Mouse (Mus musculus): ENCODE measurements around the gene Gpr107. TPM values are rescaled to one million over a fixed set of nuclear protein-coding genes. Genes with fewer than 3 reads are reported as not detected.

Gene Gpr107
- total and polyA plus RNA-seq, 2 experiments from 2014 or later = 24.0 to 40.8 TPM

DNA sequence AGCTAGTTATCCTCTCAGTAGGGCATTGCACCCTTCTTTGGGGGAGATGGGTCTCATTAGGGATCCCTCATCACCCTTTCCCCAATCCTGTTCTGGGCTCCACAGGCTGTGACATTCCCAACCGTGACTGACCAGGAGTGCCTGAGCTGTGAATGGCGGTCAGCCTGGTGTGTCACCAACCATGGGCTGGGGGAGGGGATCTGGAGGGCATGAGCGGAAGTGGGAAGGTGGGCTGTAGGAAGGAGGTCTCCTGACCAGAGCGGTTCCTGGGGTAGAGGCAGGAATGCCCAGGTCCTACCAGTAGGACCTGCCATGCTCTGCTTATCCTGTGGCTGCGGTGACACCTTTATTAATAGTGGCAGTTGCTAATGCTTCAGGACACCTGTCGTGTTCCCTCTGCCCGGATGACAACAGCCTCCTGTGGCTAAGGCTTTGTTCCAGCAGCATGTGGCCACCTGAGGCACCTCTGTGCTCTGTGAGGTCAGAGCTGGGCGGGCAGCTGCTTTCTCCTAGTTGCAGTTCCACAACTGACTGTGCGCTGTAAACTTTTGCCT is 107.3 kb downstream of the Gpr107 start:
- Histone ChIP-seq H3K4me1 (ENCODE audit: insufficient read depth) (peaks cover 54% of the 10 kb centered on the region), H3K27ac (ENCODE audit: low read depth, low read length) (no peak overlapping the region)

GRCm38 (mm10) chr2:31260549-31260948 is 108.4 kb downstream of the Gpr107 start:
- Histone ChIP-seq H3K9ac (no peak overlapping the region), H3K4me1 (ENCODE audit: insufficient read depth) (peaks cover 59% of the 10 kb centered on the region), H3K4me3 (ENCODE audit: low read depth, low read length) (no peak overlapping the region), H3K4me2 (ENCODE audit: low read depth) (no peak overlapping the region), H3K27ac (ENCODE audit: low read depth, low read length) (no peak overlapping the region), H3K36me3 (ENCODE audit: insufficient read depth) (no peaks in the 10 kb centered on the region; the same call in 1 of the 2 replicates), H3K27me3 (ENCODE audit: insufficient read depth, low read length) (no peaks in the 10 kb centered on the region), H3K9me3 (ENCODE audit: low read length) (no peaks in the 10 kb centered on the region)
- ATAC-seq = no peak
- no peak for DNase-seq
- WGBS = 88% methylated on average over 8 of the region's 8 CpGs
- no peak for TF ChIP-seq CTCF (IDR thresholded peaks at IDR 0.05; ENCODE audit: low read depth)

More for the DNA sequence above, 107.3 kb downstream of the Gpr107 start:
- Histone ChIP-seq H3K9ac (no peak overlapping the region), H3K27me3 (ENCODE audit: insufficient read depth, low read length) (no peaks in the 10 kb centered on the region), H3K36me3 (ENCODE audit: insufficient read depth) (no peaks in the 10 kb centered on the region; the same call in 1 of the 2 replicates), H3K4me2 (ENCODE audit: low read depth) (peak overlapping the region; percentile 44), H3K4me3 (ENCODE audit: low read depth, low read length) (peak overlapping the region; percentile 13), H3K9me3 (ENCODE audit: low read length) (no peaks in the 10 kb centered on the region)
- 29% methylated on average over 9 of the region's 9 CpGs for WGBS
- ATAC-seq = no peak
- no peak for DNase-seq
- TF ChIP-seq CTCF (IDR thresholded peaks at IDR 0.05; ENCODE audit: low read depth) = no peak

DNA sequence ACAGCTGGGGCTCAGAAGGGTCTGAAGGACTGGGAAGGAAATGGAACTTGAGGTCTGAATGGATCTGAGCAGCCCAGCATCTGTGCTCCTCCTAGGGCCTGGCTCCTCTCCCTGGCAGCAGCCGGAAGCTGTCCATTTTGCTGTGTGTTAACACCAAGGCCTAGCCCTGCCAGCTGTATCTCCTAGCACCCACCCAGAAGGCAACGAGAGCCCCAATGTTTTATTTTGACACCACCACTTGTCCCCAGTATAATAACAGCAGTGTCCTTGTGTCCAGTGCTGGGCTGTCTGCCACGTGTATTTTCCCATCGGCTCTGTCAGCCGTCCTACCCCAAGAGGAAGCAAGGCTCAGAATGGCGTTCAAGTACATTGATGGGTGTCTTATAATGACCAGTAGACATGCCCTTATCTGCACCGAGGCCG is 110.9 kb downstream of the Gpr107 start:
- ATAC-seq = peak; percentile 79
- H3K4me3 ChIP-seq (ENCODE audit: low read depth, low read length) = no peak overlapping the region
- H3K27ac ChIP-seq (ENCODE audit: low read depth, low read length) = peak overlapping the region; percentile 82
- peaks cover 6% of the 10 kb centered on the region for H3K36me3 ChIP-seq (ENCODE audit: insufficient read depth)
- H3K4me1 ChIP-seq (ENCODE audit: insufficient read depth) = peaks cover 40% of the 10 kb centered on the region
- peak; percentile 68 for DNase-seq
- H3K27me3 ChIP-seq (ENCODE audit: insufficient read depth, low read length) = no peaks in the 10 kb centered on the region
- H3K9me3 ChIP-seq (ENCODE audit: low read length) = no peaks in the 10 kb centered on the region
- 40% methylated on average over 8 of the region's 8 CpGs for WGBS
- H3K9ac ChIP-seq = no peak overlapping the region
- H3K4me2 ChIP-seq (ENCODE audit: low read depth) = no peak overlapping the region
- no peak for TF ChIP-seq CTCF (IDR thresholded peaks at IDR 0.05; ENCODE audit: low read depth)

GRCm38 (mm10) chr2:31263746-31264378 is 111.7 kb downstream of the Gpr107 start:
- Histone ChIP-seq H3K9ac (no peak overlapping the region), H3K4me1 (ENCODE audit: insufficient read depth) (peaks cover 33% of the 10 kb centered on the region), H3K27me3 (ENCODE audit: insufficient read depth, low read length) (no peaks in the 10 kb centered on the region), H3K4me3 (ENCODE audit: low read depth, low read length) (no peak overlapping the region), H3K27ac (ENCODE audit: low read depth, low read length) (peak overlapping the region; percentile 82), H3K36me3 (ENCODE audit: insufficient read depth) (peaks cover 6% of the 10 kb centered on the region), H3K4me2 (ENCODE audit: low read depth) (no peak overlapping the region), H3K9me3 (ENCODE audit: low read length) (no peaks in the 10 kb centered on the region)
- 19% methylated on average over 10 of the region's 10 CpGs for WGBS
- TF ChIP-seq CTCF (IDR thresholded peaks at IDR 0.05; ENCODE audit: low read depth) = 0 out of 2 replicates have a peak, but pooled peaks have one; percentile 26
- peak; percentile 67 for ATAC-seq
- peak; percentile 88 for DNase-seq

DNA sequence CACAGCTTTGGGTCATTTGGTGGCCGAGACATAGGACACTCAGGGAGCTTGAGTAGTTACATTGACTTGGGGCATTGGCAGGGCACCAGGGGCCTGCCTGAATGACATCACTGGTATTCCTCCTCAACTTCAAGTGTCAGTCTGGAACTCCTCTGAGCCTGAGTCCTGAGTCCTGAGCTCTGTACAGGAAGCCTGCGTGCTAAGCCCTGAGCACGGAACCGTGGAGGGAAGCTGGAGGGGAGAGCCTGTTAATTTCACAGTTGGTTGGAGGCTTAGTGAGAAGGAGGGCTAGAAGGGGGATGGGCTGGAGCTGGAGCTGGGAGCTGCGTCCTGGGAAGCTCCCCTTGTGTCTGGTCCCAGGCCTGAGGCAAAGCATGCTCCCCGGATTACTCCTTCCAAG is 115.3 kb downstream of the Gpr107 start:
- H3K9ac ChIP-seq = no peak overlapping the region
- peaks cover 6% of the 10 kb centered on the region for H3K36me3 ChIP-seq (ENCODE audit: insufficient read depth)
- peaks cover 29% of the 10 kb centered on the region for H3K4me1 ChIP-seq (ENCODE audit: insufficient read depth)
- no peaks in the 10 kb centered on the region for H3K27me3 ChIP-seq (ENCODE audit: insufficient read depth, low read length)
- TF ChIP-seq CTCF (IDR thresholded peaks at IDR 0.05; ENCODE audit: low read depth) = no peak
- ATAC-seq (no peak), DNase-seq (no peak)
- H3K4me2 ChIP-seq (ENCODE audit: low read depth) = no peak overlapping the region
- no peak overlapping the region for H3K4me3 ChIP-seq (ENCODE audit: low read depth, low read length)
- H3K9me3 ChIP-seq (ENCODE audit: low read length) = no peaks in the 10 kb centered on the region
- WGBS = 20% methylated on average over 6 of the region's 6 CpGs
- no peak overlapping the region for H3K27ac ChIP-seq (ENCODE audit: low read depth, low read length)

Other genes with a start within 250 kb of the Gpr107 start
- 4.2 and 6.3 TPM in 2 replicates for gene Ptges, start 222.5 kb upstream of the Gpr107 start, total RNA-seq (2014; rRNA removed)
- 4.8 TPM in 2 replicates for gene Ptges, start 222.5 kb upstream of the Gpr107 start, polyA plus RNA-seq (2015; fragmentation: Nextera tagmentation; extraction: Ambion mirVana)
- gene Tor1b, start 199.4 kb upstream of the Gpr107 start, total RNA-seq (2014; rRNA removed) = 30.4 and 40.0 TPM in 2 replicates
- 14.5 and 16.9 TPM in 2 replicates for gene Tor1b, start 199.4 kb upstream of the Gpr107 start, polyA plus RNA-seq (2015; fragmentation: Nextera tagmentation; extraction: Ambion mirVana)
- 53.6 and 71.6 TPM in 2 replicates for gene Tor1a, start 184.4 kb upstream of the Gpr107 start, total RNA-seq (2014; rRNA removed)
- gene Tor1a, start 184.4 kb upstream of the Gpr107 start, polyA plus RNA-seq (2015; fragmentation: Nextera tagmentation; extraction: Ambion mirVana) = 97.3 and 105 TPM in 2 replicates
- gene BC005624, start 170.1 kb upstream of the Gpr107 start, total RNA-seq (2014; rRNA removed) = 43.3 and 47.1 TPM in 2 replicates
- gene BC005624, start 170.1 kb upstream of the Gpr107 start, polyA plus RNA-seq (2015; fragmentation: Nextera tagmentation; extraction: Ambion mirVana) = 76.1 and 84.6 TPM in 2 replicates
- gene Usp20, start 170.0 kb upstream of the Gpr107 start, total RNA-seq (2014; rRNA removed) = 37.9 and 38.1 TPM in 2 replicates
- gene Usp20, start 170.0 kb upstream of the Gpr107 start, polyA plus RNA-seq (2015; fragmentation: Nextera tagmentation; extraction: Ambion mirVana) = 23.7 and 31.9 TPM in 2 replicates
- 9.2 and 13.3 TPM in 2 replicates for gene Fnbp1, start 10.3 kb upstream of the Gpr107 start, total RNA-seq (2014; rRNA removed)
- 9.8 and 20.1 TPM in 2 replicates for gene Fnbp1, start 10.3 kb upstream of the Gpr107 start, polyA plus RNA-seq (2015; fragmentation: Nextera tagmentation; extraction: Ambion mirVana)
- 139 and 164 TPM in 2 replicates for gene Ncs1, start 93.5 kb downstream of the Gpr107 start, total RNA-seq (2014; rRNA removed)
- 133 and 149 TPM in 2 replicates for gene Ncs1, start 93.5 kb downstream of the Gpr107 start, polyA plus RNA-seq (2015; fragmentation: Nextera tagmentation; extraction: Ambion mirVana)
- gene Hmcn2, start 162.1 kb downstream of the Gpr107 start, total RNA-seq (2014; rRNA removed) = 0.23 and 0.24 TPM in 2 replicates
- 0.33 and 0.39 TPM in 2 replicates for gene Hmcn2, start 162.1 kb downstream of the Gpr107 start, polyA plus RNA-seq (2015; fragmentation: Nextera tagmentation; extraction: Ambion mirVana)

All from forebrain, postnatal 0 days (tissue).